Mouse (Mus musculus): ENCODE results near the gene Kcnk18.

GRCm38 (mm10) chr19:59173341-59174015 is 45.5 kb upstream of the Kcnk18 start:
- TF ChIP-seq CTCF (IDR thresholded peaks at IDR 0.05; ENCODE audit: extremely low read depth, insufficient read depth, insufficient read length, insufficient replicate concordance) (no peak), POLR2A (IDR thresholded peaks at IDR 0.05; ENCODE audit: low read depth, low read length) (no peak)

All from spleen, adult 2 months (tissue).